Mouse (Mus musculus): ENCODE results near the gene Apbb2.

Gene Apbb2

DNA sequence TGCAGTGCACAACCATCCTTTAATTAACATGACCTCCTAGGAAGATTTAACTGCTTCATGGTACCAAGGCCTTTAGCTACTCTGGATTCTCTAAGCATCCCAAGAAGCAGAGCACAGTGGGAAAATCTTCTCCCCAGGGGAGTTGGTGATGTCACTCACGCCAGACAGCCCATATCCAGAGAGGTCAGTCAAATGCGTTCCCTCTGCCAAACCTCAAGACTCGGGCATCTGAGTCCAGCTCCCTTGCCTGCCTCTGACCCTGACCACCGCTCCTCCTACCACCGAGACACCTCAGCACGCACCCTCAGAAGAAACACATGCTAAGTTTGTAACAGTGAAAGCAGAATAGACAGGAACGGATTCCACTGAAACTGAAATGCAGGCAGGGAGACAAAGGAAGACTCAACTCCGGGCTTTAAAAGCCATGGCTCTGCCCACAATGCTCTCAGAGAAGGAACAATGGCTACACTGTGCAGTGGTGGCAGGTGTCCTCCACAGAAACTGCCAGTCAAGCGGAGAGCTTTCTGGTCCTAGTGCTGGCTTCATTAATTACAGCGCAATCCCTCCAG lies 72.9 kb downstream of the Apbb2 start:
- DNase-seq, result peak; percentile 95

DNA sequence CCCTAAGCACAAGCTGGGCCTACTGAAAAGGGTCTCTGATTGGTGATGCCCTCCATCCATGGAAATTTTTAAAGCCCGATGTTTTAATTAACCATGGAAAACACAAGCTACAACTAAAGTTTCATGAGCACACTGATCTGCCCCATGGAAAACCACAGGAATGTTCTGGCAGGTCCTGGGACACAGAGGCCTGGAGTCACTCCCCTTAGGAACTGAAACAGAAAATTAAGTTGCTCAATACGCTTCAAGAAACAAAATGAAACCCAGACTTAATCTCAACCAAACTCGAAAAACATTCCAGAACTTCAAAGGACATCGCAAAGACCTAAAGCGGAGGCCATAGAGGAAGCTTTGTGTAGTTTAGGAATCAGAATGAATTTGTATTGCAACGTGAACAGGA lies 74.8 kb downstream of the Apbb2 start:
- DNase-seq, result no peak

DNA sequence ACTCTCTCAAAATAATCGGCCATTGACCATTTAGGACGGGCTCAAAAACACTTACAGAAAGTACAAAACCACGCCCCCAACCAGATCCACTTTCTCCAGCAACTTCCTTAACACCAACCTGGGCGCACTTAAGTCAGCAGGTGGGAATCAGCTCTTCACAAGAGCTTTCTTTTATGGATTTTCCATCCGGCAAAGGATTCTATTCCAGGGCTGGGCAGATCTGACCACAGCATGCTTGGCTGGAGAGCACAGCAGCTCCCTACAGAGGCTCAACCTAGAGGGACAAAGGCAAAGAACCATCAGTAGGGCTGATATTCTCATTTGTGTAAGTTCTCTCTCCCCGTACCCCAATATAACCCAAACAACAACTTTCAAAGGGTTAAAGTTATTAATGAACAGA lies 75.2 kb downstream of the Apbb2 start:
- DNase-seq, result no peak

DNA sequence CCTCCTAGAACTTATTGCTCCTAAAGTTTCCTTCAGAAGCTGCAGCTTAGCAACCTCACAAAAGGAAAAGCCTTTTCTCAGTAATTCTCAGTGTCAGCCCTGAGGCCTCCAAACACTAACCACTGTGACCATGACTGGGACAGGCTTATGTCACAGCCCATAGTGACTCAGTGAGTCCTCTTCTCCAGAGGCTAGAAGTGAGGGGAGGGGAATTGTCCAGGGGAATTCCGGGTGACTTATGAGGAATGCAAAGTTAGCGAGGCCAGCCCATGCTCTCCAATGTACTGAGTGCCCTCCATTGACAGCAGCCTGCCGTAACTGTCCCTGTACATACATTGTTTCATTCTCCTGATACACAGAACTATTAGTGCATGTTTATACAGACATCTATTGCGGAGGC lies 76.1 kb downstream of the Apbb2 start:
- no peak for DNase-seq

DNA sequence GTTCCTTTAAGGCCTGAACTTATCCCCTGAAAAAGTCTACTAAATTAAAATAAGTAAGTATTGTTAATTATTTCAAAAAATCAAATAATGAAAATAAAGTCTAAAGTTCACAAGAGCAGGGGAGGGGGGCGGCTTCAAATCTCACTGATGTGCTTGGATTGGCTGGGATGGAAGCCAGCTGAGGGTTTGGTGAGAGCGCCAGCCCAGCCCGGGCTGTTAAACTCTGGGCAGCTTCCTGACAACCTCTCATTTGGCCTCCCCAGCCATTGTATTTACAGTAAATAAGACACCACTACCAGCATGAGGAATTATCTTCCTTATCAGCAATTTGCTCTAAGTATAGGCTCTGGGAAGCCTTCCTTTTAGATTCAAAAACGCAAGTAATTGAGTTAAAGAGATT lies 77.2 kb downstream of the Apbb2 start:
- no peak for DNase-seq

DNA sequence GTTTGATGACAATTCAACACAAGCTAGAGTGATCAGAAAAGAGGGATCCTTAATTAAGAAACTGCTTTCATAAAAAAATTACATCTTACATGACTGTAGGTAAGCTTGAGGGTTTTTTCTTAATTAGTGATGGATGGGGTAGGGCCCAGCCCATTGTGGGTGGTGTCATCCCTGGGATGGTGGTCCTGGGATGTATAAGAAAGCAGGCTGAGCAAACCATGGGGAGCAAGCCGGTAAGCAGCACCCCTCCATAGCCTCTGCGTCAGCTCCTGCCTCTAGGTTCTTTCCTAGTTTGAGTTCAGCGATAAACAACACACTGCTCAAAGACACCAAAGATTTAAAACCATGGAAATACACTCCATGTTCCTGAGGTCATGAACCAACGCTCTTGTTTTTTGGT lies 78.3 kb downstream of the Apbb2 start:
- no peak for DNase-seq

DNA sequence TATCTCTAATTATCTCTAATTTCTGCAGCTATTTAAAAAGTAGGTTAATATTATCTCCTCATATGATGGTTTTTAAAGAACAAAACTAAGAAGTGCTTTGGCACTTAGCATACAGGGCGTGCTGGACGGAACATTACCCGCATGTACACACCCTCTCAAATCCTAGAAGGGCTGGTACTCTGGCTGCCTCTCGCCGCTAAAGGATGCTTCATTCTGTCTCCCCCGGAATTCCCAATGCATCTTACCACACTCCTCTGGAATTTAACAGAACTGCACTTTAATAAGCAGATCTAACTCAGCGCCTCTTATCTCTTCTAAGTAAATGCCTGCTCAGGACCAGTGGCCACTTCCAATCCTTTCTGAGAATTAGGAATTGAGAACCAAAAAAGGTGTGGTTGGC lies 80.8 kb downstream of the Apbb2 start:
- no peak for DNase-seq

DNA sequence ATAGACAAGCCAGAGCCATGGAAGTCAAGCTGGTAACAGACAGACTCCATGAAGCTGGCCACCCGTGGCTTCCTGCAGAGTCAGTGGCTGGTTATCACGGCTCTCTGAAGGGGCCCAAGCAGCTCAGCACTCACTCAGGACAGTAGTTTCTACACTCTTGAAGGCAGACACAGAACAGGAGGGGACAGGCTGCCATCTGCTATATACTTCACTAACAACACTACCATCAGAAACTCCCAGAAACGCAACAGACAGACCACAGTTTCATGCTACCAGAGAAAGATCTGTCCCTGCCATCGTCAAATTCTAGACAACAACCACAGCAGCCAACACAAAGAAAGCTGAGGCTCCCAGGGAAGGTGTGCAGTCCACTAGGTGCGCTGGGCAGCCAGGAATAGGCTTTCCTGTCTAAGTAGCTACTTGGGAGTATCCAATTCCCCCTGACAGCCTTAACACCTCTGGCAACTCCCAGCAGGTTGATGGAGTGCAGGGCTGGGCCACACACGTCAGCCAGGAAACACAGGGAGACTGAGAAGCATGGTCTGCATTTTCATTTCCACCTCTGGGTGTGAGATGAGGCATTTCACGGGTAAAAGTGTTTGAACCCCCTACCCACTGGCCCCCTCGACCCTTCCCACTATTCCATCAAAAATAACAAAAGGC lies 81.8 kb downstream of the Apbb2 start:
- no peak for DNase-seq

DNA sequence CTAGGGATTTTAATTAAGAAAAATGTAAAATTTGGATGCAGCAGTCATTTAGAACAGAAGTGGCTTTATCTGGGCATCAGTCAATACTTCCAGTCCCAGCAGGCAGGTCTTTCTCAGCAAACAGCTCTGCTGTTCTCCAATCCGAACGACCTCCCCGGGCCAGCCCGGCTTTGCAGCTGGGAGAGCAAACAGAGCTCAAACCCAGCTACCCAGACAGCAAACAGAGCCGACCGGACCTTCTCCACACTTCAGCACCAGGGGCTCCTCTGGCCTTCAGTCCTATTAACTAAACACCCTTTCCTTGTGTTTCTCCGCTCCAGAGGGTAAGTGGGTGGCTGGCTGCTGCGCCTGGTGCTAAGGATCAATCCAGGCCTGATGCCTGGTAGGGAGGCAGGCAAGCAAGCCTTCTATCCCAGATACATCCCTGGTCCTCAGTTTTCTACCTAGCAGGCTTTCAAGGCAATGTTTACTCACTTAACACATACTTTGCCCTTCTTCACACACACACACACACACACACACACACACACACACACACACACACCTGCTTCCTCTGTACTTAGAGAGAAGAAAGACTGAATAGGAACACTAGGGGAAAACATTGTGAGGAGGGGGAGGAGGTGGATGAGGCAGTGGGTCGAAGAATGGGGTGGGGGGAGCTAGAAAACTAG lies 82.9 kb downstream of the Apbb2 start:
- DNase-seq, result no peak

DNA sequence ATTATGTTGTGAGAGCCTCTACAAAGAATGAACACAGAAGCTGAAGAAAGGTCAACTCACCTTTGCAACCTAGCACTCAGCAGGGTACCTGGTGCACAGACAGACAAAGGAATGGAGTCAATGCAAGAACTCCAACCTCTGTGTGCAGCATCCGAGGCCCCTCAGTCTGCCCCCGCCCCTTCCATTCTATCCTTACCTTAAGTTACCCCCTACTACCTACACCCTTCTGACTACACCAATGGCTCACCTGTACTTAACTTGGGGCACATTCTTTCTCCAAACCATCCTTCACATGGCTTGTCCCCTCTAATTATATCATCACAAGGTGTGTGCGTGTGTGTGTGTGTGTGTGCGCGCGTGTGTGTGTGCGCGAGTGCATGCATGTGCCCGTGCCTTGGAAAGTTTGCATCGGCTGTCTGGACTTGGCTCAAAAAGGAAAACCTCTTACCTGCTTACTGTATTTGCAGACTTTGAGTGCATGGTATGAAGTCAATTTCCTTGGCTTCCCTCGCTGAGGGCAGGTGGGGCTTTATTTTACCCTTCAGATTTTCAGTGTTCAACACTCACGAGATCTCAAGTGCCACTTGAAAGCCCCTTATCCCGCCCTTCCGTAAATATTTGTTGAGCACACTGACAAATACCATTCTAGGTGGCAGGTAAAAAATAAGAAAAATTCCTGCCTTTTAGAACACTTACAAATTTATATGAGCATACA lies 84.7 kb downstream of the Apbb2 start:
- DNase-seq, result no peak

DNA sequence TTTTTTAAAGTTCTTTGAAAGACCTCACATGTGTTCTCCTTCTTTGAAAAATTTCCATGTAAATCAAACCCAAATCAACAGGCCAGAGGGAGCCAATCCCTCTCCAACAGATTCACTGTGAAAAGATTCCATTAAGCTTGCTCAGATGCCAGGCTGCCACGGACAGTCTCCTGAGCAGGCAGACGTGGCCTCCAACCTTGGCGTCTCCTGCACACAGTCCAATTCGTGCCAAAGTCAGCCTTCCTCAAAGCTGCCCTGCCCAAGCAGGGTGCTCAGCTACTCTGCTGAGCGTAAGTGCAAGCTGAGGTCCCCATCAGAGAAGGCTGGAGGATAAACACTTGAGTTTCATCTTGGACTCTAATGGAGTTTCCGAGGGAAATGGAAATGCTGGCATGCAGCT lies 85.8 kb downstream of the Apbb2 start:
- no peak for DNase-seq

DNA sequence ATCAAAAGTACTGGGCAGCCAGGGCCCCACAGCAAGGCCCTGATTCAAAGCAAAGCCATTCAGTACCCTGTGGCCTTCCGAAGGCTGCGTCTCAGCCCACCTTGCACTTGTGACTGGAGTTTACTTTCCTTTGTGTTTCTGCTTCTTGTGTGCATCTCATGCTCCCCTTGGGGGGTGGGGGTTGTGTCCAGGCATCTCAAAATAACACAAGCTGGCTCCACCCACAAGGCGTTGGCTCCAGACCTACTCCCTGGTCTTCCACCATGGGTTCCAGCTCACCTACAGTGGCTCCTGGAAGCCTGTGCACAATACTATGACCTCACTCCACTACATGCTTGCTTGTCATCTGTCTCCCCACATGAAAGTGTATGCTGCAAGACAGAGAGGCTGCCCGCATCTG lies 88.2 kb downstream of the Apbb2 start:
- no peak for DNase-seq

DNA sequence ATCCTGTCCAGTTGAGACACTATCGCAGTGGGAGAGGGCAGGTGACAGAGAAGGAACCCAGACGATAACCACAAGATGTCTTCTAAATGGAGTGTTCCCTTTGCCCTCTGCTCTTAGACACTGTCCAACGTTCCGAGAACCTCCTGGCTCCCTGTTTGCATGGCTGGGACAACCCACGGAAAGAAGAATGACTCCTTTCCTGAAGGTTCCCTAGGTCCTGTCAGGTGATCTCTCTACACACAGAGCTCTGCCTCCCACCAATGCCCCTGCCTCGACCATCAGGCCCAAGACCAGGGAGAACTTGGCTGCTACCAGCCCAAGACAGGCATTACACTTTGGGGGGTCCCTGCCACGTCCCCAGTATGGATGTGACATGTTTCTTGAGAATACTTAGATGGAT lies 89.0 kb downstream of the Apbb2 start:
- DNase-seq, result no peak

DNA sequence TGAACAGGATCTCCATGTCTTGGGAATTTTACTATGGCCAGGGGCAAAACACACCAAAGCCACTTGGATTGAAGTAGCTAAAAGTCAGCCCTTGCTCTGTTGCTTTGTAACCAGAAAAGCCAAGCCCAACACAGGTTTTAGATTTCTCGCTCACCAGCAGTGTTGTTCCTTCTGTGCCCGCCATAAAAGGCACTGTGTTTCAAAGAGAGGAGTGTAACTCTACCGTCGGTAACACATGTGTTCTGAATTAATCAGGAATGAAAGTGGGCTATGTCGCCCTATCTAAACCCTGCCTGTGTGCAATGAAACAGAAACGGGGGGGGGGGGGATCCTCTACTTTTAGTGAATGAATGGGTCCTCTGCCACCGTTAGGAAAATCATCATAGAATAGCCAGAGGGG lies 90.0 kb downstream of the Apbb2 start:
- DNase-seq, result no peak

DNA sequence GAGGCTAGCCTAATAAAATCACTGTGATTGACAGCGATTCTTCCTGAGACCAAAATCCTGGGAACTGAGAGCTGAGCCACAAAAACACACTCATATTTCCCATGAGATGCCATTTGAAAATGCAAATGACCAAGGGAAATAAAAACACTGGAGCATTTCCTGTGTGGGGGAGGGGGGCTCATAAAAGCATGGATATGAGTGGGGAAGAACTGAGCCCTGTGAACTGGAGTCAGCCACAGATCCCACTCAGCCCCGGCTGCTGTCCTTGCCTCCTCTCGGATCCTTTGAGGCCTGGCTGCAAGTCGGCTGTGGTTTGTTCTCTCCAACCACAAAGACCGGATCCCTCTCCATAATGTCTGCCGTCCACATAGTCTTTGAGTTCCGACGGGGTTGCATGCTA lies 91.5 kb downstream of the Apbb2 start:
- no peak for DNase-seq

DNA sequence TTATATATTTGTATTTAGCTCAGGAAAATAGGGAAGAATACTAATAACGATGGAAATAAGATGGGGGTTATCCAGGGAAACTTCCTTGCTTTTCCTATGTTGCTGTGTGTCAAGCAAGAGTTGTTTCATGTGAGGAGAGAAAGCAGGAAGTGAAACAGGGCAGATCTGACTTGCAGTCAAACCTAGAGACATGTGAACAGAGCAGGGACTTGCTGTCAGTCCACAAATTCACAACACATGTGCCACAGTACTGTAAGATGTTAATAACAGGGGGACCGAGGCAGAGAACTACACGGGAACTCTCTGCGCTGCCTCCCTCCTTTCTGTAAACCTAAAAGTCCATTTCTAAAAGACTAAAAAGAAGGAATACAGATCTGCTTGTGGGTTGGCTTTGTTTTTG lies 93.6 kb downstream of the Apbb2 start:
- DNase-seq, result no peak

DNA sequence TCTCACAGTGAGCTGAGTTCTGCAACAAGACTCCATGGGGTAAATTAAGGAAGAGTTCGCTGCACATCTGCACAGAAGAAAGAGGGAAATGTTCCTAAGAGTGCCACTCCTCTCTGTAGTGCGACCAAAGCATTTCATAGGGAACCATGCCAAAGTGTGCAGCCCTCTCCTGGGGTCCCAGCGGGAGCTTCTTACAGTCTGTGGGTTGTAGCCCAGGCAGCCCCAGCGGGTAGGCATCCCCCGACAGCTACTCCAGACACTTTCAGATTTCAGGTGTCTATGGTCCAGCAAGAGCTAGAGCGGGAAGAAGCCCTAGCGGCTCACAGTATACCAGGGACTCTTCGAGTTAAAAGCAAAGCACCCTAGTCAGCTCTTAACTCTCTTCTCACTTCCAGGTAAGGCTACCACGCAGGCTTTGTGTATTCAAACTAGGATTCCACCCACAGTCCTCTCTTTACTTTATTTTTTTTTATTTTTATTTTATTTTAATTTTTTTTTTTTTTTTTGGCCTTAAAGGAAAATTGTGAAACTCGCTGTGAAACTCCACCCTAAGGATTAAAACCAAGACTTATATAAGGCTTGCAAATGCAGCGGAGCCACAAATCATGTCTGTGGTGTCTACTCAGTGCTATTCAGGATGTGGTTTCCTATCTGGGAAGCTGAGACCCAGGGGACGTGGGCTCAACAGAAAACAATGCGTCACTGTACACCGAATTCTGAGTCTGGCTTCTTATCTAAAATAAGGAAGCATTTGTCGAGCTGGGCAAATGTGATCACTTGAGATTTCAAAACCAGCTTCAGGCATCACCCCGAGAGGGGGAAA lies 94.7 kb downstream of the Apbb2 start:
- DNase-seq, result no peak

DNA sequence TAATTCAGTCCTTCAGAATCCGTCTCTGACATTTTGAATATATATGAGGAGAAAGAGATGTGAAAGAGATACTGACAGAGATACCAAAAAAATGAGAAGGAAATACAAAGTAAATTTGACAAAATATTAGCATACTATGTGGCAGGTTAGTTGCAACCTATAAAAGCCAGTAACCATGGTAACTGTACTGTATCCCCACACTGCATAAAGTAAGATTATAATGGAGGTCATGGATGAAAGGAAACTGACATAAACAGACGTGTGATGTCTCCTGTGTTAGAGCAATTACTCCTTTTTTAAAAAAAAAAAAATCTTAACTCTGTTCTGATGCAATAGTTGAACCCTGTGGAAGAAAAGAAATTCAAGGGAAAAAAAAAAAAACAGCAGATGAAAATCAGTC lies 97.3 kb downstream of the Apbb2 start:
- no peak for DNase-seq

DNA sequence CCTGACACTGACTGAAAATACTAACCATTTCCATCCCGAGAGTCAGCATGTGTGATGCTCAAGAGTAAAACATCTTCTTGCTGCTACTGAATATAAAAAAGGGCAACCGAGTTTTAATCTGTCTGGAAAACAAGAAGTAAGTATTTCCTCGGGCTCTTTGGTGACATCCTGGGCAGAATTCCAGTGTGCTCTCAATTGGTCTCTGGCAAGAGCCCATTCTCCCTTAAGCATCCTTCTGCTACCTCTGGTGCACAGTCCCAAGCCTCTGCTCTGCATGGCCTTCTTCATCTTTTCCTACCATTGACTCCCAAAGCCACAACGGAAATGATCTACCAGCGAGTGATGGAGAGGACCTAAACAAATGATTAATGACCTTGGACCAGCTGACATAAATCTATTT lies 99.1 kb downstream of the Apbb2 start:
- no peak for DNase-seq

DNA sequence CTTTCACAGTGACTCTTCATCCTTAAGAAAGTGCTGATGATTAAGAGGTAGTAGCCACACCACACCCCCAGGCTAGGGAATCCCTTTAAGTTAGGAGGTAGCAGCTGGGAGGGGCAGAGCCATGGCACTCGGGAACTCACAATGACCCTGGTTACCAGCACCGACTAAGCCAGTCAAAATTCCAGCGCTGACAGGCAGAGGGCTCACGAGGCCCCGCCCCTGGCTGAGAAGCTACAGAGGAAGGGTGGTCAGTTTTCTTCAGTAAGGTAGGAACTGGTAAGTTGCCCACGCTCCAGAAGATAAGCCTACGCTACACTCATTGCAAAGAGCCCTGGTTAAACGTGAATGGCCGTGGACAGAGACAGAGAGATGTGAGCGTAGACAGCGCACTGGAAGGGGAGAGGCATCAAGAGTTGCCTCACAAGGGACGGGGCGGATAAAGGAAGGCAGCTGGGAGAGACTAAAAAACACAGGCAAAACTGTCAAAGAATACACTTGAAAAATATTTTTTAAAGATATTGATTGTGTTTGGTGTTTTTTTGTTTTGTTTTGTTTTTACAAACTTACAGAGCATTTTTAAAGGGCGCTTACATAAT lies 100.1 kb downstream of the Apbb2 start:
- DNase-seq, result peak; percentile 30

DNA sequence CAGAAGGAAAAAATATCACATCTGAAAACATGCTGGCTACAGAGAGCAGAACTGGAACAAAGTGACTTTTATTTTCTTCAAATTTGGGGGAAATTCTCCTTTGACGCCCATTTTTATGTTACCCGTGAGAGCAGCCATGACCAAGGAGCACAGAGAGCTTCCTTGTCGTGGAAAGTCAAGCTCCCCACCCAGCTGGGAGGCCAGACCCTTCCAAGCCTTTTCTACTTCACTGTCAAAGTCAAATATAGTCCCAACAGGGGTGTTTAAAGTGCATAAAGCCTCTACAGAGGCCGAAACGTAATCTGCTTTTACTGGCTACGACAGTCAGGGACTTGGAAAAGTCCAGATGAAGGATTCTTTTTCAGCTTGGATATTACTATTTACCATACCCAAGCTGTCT lies 101.1 kb downstream of the Apbb2 start:
- no peak for DNase-seq

DNA sequence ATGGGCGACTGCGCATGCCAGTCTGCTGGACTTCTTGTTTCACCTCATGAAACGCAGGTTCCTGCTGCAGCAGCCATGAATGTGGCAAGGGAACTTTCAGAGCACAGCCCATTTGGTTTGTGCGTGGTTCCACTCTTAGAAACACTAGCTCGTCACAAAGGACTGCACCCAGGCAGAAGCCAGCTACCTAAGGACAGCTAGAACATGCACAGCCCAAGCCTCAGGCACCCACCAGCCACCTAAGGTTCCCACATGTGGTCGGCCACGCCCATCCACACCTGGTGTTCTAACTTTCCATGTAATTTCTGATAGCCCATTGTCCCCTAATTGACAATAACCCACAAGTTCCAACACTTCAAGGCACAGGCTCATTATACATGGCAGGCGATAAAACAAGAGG lies 102.3 kb downstream of the Apbb2 start:
- no peak for DNase-seq

DNA sequence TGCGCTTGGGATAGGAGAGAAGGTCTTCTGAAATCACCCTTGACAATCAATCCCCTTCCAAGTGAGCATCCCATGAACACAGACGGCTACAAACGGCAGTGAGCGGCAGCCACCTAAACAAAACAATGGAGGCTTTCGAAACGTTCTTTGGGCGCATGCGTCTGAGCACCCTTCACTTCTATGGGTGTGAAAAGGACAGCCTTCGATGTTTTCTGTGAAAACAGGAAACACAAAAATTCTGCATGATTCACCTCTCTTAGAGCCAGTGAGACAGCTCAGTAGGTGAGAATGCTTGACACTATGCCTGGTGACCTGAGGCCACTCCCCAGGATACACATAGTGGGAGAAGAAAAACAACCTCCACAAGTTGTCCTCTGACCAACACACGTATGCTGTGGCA lies 103.3 kb downstream of the Apbb2 start:
- DNase-seq, result no peak

Measured in retina, postnatal 1 day (tissue).